Mouse (Mus musculus) bone marrow macrophage, adult 2 months (primary cell): ENCODE data around the gene Ntf5.

Experiments used
- CTCF ChIP-seq: IDR thresholded peaks from 2 replicates; pipeline ENCODE4 v1.5.1; 2012; ENCODE audit warnings: low read depth, mild to moderate bottlenecking, low read length, moderate library complexity
- POLR2A ChIP-seq: IDR thresholded peaks from 2 replicates; pipeline ENCODE4 v1.6.1; 2012; ENCODE audit warnings: mild to moderate bottlenecking, low read depth, low read length, borderline replicate concordance

GRCm38 (mm10) chr7:45406157-45407156 is 7.0 kb upstream of the Ntf5 start:
- TF ChIP-seq CTCF (no peak), POLR2A (no peak)
